Mouse (Mus musculus): ENCODE results near the gene Dbndd2. TPM values are rescaled to one million over a fixed set of nuclear protein-coding genes. Genes with fewer than 3 reads are reported as not detected.

Dbndd2 gene
- total RNA-seq, 2 experiments from 2014 or later, result 108 to 110 TPM

DNA sequence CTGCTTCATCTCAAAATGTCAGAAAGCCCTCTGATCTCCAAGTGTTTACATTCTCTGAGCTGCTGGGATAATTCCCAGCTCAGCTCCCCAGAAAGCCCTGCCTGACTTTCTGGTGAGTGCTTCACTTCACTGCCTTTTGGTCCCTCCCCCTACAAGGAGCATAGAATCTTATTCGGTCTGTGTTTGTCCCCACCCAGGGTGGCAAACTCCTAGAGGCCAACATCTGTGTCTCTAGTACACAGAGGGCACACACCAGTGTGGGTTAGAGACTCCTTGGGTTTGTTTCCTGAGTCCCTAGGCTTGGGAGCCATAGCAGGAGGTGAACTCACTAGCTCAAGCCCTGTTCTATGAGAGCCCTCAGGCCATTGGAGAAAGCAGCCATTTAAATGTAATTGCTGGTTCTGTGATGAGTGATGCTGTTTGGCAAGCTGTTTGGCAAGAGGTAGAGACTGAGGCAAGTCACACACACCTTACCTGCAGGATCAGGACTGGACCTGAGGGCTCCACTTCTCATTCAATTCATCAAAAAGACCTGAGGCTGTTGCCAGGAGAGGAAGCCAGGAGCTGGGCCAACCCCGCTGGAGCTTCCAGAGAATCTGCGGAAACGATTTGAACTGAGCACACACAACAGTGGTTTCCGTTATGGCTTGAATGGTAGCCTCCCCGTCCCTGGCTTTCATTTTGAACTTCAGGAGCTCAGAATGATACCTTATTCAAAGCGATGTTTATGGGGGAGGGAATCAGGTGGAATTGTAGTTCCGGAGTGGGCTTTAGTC is 54.9 kb downstream of the Dbndd2 start:
- DNase-seq, result no peak

DNA sequence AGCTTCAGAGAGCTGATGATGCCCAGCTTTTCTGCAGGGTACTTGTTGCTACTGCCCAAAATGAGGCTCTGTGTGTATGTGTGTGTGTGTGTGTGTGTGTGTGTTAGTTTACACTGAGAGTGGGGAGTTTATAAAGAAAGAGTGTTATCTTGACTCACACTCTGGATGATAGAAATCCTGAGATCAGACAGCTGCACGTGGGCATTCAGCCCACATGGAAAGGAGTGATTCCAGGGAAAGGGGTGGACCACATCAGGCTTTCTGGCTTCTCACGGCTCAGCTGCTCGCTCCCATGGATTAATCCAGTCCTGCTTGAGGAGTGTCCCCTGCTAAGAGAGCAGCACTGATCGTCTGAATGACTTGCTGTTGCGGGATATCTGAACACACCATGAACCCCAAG is 56.2 kb downstream of the Dbndd2 start:
- peak; percentile 41 to 48 for DNase-seq

DNA sequence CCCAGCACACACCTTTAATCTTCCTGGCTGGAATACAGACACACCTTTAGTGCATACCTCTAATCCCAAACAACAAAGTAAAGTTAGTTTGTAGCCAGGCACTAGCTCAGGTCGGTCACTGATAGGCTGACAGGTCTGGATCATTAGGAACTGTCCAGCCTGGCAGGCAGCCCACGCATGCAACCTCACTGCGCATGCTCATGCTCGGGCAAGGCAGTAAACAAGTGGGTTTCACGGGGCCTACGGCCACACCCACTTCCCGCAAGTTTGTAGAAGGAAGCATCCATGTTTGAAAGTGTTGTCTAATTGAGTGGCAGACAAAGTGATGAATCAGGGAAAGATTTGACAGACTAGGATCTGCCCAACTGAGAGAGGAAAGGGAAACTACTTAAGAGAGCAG is 56.7 kb downstream of the Dbndd2 start:
- DNase-seq, result no peak

Other genes with a start within 250 kb of the Dbndd2 start
- gene Svs2, start 247.6 kb upstream of the Dbndd2 start, total RNA-seq (2021), result not detected
- not detected for gene Svs3b, start 229.5 kb upstream of the Dbndd2 start, total RNA-seq (2021)
- not detected for gene Svs4, start 207.6 kb upstream of the Dbndd2 start, total RNA-seq (2021)
- not detected for gene Svs3a, start 196.8 kb upstream of the Dbndd2 start, total RNA-seq (2021)
- not detected for gene Svs6, start 169.4 kb upstream of the Dbndd2 start, total RNA-seq (2021)
- gene Svs5, start 153.4 kb upstream of the Dbndd2 start, total RNA-seq (2021), result not detected
- 1 to 10 TPM in 1 of 2 experiments, under 1 TPM in 1; 0.85 to 1.4 TPM for gene Slpi, start 97.0 kb upstream of the Dbndd2 start, total RNA-seq (2021)
- gene Rbpjl, start 83.0 kb upstream of the Dbndd2 start, total RNA-seq (2021), result under 1 TPM; 0.35 to 0.46 TPM
- gene Matn4, start 80.9 kb upstream of the Dbndd2 start, total RNA-seq (2021), result 10 to 100 TPM; 13.0 to 13.4 TPM
- 100 to 1,000 TPM; 102 to 129 TPM for gene Sdc4, start 42.2 kb upstream of the Dbndd2 start, total RNA-seq (2021)
- 10 to 100 TPM; 37.7 to 42.3 TPM for gene Sys1, start 29.1 kb upstream of the Dbndd2 start, total RNA-seq (2021)
- 10 to 100 TPM in 1 of 2 experiments, 1 to 10 TPM in 1; 7.0 to 13.3 TPM for gene Gm20458, start 25.1 kb upstream of the Dbndd2 start, total RNA-seq (2021)
- not detected for gene Trp53tg5, start 12.4 kb upstream of the Dbndd2 start, total RNA-seq (2021)
- 10 to 100 TPM; 76.6 to 84.5 TPM for gene Pigt, start 11.4 kb downstream of the Dbndd2 start, total RNA-seq (2021)
- not detected for gene Wfdc2, start 76.3 kb downstream of the Dbndd2 start, total RNA-seq (2021)
- gene Spint3, start 87.4 kb downstream of the Dbndd2 start, total RNA-seq (2021), result not detected
- gene Wfdc6a, start 99.3 kb downstream of the Dbndd2 start, total RNA-seq (2021), result not detected
- not detected for gene Eppin, start 107.5 kb downstream of the Dbndd2 start, total RNA-seq (2021)
- not detected for gene Wfdc6b, start 127.4 kb downstream of the Dbndd2 start, total RNA-seq (2021)
- not detected for gene Wfdc8, start 127.5 kb downstream of the Dbndd2 start, total RNA-seq (2021)
- gene Wfdc16, start 152.7 kb downstream of the Dbndd2 start, total RNA-seq (2021), result not detected
- not detected for gene Wfdc10, start 169.9 kb downstream of the Dbndd2 start, total RNA-seq (2021)
- gene Wfdc9, start 170.5 kb downstream of the Dbndd2 start, total RNA-seq (2021), result not detected
- not detected for gene Wfdc11, start 188.0 kb downstream of the Dbndd2 start, total RNA-seq (2021)
- gene Wfdc13, start 199.0 kb downstream of the Dbndd2 start, total RNA-seq (2021), result not detected
- not detected for gene Spint4, start 212.4 kb downstream of the Dbndd2 start, total RNA-seq (2021)
- gene Spint5, start 229.2 kb downstream of the Dbndd2 start, total RNA-seq (2021), result not detected

Data from layer of hippocampus, postnatal 36 days (tissue).